Mouse (Mus musculus) kidney, adult 18-20 months (tissue): Measurements from ENCODE around the gene Neurl4.
"Not testable (repeated sequence)": the region's sequence is repeated elsewhere in the genome, so short reads cannot be mapped to it uniquely, and the experiment has no call there.

Experiments used
- DNase-seq: peaks from one replicate; pipeline ENCODE4 v3.0.0; 2021

Gene Neurl4

DNA sequence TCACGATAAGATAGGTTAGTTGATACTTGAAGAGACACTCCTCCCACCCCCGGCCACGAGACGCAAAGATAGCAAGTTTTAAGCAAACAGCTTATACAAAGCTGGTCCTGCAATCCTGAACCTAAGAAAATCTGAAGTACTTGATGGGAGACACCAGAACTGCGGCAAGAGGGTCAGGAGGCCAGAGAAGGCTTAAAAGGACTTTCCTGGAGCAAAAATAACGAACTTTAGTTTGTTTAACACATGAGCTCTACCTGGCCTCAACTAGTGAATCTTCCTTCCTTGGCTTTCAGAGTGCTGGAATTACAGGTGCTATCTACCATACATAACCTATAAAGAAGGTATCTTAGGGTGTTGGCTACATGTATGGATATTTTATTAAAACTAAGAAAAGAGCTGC, 33.8 kb downstream of the Neurl4 start:
- DNase-seq = no peak

DNA sequence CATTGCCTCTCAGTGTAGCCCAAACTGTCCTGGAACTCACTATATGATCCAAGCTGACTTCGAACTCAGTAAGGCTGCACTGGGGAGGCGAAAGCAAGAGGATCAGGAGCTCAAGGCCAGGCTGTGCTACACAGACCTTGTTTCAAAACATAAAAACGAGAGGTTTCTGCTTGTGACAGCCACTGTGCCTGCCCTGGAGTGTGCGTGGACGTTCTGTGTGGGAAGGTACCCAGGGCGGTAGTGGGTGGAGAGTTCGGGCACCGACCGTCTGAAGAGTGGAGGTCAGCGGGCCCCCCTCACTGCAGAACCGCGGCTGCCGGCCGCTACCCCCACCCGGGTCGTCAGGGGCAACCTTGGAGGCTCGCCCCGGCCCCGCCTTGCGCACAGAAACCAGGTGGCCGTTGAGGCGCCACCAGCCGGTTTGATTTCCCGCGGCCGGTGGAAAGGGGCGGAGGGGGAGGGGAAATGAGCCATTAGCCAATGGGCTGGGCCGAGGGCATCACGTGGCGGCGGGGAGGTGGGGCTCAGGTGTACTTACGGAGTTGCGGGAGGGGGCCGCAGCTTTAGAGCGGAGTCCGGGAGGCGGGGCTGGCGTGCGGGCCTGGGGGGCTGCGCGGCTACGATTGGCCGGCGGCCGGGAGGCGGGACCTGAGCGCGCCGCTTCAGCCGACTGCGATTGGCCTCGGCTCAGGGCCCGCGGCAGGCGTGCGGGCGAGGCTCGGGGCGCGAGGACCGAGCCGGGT, 34.4 kb downstream of the Neurl4 start, which contains the start of gene Ybx2:
TSS of gene Ybx2 (plus strand) at position 660 of the 743 bp plus-strand sequence.
- peak; percentile 89 for DNase-seq

GRCm38 (mm10) chr11:69936156-69936555, 35.3 kb downstream of the Neurl4 start:
- DNase-seq = peak; percentile 48

GRCm38 (mm10) chr11:69936714-69937347, 36.0 kb downstream of the Neurl4 start:
- peak; percentile 59 for DNase-seq

DNA sequence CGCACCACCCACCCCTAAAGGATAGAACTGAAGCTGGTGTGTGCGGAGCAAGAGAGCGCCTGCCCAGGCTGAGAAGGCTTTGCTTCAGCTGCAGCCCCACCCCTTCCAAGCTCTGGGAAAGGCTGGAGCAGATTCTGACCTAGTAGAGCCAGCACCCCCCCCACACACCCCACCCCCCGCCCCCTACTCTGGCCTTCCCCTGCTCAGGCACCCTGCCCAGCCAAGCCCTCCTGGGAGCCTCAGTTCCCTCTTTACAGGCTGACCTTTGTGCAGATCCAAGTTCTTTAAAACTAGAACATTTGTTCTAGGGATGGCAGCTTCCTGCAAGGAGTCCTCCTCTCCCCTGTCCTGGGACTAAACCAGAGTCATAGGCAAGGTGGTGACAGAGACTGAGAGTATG, 36.5 kb downstream of the Neurl4 start:
- DNase-seq = peak; percentile 36

GRCm38 (mm10) chr11:69937834-69938233, 37.0 kb downstream of the Neurl4 start:
- DNase-seq = peak; percentile 33

DNA sequence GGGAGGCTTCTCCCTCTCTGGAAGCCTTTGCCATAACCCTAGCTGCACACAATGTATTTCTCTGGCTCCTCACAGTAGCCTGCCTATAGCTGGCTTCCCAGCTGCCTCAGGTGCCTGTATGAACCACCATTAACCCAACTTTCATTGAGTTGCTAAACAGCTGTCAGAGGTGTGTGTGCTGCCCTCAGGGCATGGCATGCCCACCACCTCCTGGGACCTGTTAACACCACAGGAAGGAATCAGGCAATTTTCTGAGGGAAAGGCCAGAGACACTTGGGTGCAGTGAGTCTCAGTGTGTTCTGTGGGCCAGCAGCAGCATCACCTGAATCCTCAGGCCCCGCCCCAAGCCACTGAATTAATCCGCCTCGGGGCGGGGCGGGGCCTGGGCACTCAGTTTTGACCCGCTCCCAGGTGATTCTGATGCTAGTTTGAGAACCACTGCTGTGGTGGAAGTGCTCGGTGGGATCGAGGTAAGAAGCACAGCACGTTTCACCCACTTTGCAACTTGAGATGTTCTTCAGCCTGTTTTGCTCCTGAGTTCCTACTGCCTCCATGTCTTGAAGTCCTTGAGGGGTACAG, 37.6 kb downstream of the Neurl4 start:
- peak; percentile 43 for DNase-seq

- no peak for DNase-seq
Observed at GRCm38 (mm10) chr11:69939181-69939580, 38.3 kb downstream of the Neurl4 start.

DNA sequence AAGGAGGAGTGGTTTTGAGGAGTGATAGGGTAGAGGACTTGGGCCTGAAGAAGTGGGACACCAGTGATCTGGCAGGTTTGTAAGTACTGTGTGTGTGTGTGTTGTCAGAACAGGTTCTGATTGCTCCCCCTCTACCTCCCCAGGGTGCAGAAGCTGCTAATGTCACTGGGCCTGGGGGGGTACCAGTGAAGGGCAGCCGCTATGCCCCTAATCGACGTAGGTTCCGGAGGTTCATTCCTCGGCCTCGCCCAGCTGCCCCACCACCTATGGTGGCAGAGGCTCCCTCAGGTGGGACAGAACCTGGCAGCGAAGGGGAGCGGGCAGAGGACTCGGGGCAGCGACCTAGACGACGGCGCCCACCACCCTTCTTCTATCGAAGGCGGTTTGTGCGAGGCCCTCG, 38.9 kb downstream of the Neurl4 start:
- DNase-seq = no peak

GRCm38 (mm10) chr11:69940962-69941361, 40.1 kb downstream of the Neurl4 start:
- no peak for DNase-seq

DNA sequence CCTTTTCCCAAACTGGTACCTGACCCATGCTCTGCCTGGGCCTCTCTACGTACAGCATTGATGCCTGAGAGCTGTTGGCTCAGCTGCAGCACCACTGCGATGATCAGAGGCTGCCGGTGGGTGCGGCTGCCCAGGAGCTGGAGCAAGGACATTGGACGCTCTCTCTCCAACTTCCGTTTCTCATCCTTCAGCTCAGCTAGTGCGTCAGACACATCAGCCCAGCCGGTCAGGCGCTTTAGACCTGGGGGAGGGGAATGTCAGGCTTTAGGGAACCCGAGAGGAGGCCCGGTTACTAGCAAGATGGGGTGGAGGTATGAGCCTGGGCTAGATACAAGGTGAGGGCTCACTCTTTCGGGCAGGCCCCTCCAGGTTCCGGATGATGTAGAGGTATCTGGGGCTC, 44.3 kb downstream of the Neurl4 start:
- no peak for DNase-seq

DNA sequence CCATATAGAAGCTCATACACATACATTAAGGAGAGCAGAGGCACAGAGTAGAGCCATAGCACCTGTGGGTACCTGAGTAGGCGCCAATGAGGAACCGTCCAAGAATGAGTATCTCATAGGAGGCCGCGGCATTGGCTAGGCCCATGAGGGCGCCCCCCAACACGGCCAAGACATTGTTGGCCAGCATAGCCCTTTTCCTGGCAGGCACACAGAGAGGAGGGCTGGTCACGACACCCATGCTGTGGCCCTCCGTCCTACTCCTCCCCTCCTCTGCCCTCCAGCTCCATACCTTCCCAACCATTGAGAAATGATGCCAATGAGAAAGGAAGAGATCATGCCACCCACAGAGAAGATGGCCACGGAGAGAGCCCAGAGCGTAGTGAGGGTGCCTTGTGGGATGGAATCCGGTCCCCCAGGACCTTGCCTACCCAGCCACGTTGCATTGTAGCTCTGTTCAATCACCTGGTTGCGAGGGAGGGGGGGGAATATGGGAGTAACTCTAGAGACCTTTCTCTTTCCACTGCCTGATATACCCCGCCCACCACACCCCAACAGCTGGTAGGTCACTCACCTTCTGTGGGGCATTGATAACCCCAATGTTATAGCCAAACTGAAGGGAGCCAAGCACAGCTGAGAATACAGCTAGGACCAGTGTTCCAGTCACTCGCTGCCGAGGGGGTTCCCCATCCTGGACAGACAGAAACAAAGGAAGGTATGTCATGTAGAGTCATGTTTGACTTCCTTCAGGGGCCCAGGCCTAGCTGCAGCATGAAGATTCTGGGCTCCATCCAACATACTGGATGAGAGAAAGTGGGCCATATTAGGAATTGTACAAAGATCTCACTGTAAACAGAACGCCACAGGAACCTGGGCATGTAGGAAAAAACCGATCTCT, 45.4 kb downstream of the Neurl4 start:
- no peak for DNase-seq

DNA sequence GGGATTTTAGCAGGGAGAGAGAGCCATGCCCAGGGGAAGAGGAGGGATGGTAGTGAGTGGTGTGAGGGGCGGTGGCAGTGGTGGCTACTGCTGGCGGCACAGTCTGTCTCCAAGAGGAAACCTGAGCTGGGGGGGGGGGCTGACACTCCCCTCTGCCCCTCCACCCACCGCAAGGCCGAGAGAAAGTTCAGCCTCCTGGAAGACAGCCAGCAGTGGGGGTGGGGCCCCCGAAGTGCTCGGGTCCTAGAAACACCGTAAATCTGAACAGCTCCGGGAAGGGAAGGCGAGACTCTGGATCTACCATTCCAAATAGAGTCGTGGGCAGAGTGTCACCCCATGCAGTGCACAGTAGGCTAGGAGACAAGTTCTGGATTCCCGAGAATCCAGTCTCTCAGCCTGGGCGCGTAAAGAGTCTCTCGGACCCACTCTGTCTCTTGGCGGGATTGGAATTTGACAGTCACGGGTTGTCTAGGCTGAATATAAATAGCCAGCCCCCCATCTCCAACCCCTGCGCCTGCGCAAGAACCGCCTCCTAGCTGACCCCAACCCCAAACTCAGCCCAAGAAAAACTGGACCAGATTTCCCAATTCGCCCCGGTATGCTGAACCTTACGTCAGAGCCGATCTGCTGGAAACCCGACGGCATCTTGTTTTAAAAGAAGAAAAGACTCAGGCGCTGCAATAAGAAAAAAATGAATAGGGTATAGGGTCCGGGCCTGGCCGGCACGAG, 46.6 kb downstream of the Neurl4 start:
- peak; percentile 63 for DNase-seq

GRCm38 (mm10) chr11:69948066-69948762, 47.3 kb downstream of the Neurl4 start, which contains the start of gene Slc2a4:
Gene Slc2a4 (minus strand): TSS chr11:69948188.
- peak; percentile 91 for DNase-seq

GRCm38 (mm10) chr11:69948763-69949150, 47.9 kb downstream of the Neurl4 start:
- DNase-seq = peak; percentile 91

DNA sequence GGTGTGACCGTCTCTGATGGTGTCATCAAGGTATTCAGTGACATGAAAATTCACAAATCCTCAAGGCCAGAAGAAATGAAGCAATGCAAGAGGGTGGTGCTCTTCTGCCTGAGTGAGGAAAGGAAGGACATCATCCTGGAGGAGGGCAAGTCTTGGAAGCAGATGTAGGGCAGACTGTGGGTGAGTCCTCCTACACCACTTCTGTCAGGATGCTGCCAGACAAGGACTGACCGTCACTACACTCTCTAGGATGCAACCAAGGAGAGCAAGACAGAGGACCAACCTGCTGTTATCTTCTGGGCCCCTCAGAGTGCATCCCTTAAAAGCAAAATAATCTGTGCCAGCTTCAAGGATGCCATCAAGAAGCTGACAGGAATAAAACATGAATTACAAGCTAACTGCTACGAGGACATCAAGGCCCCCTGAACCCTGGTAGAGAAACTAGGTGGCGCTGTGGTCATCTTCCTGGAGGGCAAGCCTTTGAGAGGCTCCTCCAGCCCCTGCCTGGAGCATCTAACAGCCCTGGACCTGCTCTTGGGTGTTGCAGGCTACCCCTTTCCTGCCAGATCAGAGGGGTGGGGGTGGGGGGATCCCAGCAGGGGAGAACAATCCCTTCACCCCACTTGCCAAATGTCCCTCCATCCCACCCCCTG, 50.1 kb downstream of the Neurl4 start:
- no peak for DNase-seq

DNA sequence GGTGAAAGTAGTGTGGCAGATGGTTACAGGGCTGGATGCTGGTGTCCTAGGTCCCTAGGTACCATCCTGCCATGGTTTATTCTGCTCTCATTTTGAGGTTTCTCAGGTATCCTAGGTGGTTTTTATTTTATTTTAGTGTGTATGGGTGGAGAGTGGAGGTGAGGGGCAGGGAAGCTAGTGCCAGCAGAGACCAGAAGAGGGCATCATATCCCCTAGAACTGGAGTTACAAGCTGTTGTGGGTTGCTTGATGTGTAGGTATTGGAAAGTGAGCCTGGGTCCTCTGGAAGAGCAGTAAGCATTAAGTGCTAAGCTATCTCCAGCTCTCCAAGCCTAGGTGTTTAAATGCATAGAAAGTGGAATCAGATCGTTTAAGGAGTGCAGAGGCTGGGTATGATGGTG, 51.4 kb downstream of the Neurl4 start:
- DNase-seq = no peak

- no peak for DNase-seq
Observed at GRCm38 (mm10) chr11:69953267-69953915, 52.5 kb downstream of the Neurl4 start.

- not testable (repeated sequence) for DNase-seq
Observed at GRCm38 (mm10) chr11:69955618-69956017, 54.7 kb downstream of the Neurl4 start.

DNA sequence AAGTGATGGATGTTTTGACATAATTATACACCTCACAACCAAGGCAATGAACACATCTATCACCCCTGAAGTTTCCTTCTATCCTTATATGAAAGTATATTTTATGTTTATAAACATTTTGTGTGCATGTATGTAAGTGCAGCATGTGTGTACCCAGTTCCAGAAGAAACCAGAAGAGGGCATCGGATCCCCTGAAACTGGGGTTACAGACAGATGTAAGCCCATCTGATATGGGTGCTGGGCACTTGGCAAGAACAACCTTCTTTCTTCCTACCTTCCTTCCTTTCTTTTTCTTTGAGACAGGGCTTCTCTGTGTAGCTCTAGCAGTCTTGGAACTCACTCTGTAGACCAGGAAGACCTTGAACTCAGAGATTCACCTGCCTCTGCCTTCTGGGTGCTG, 55.3 kb downstream of the Neurl4 start:
- no peak for DNase-seq

- no peak for DNase-seq
Observed at GRCm38 (mm10) chr11:69960616-69961015, 59.7 kb downstream of the Neurl4 start.
